Mouse (Mus musculus): ENCODE data around the gene Snx6. TPM values are rescaled to one million over a fixed set of nuclear protein-coding genes. Genes with fewer than 3 reads are reported as not detected.

The Snx6 gene
- polyA plus RNA-seq (2012; fragmentation: generic; extraction: Trizol): 26.2 TPM

GRCm38 (mm10) chr12:54795153-54795998 is at the start of gene Snx6:
Gene Snx6 (minus strand): TSS chr12:54795703.
- Histone ChIP-seq H3K79me2 (ENCODE audit: control insufficient read depth, insufficient read depth) (peaks cover 30% of the 10 kb centered on the region), H3K36me3 (ENCODE audit: control insufficient read depth, insufficient read depth) (no peaks in the 10 kb centered on the region), H3K4me2 (ENCODE audit: low read depth) (peak within 1 kb of the TSS; percentile 84), H3ac (ENCODE audit: control insufficient read depth, insufficient read length) (peak within 1 kb of the TSS; percentile 92), H3K27me3 (ENCODE audit: control insufficient read depth, insufficient read depth, insufficient read length) (no peaks in the 10 kb centered on the region), H3K4me3 (peak within 1 kb of the TSS; percentile 74)
- TF ChIP-seq USF1 (IDR thresholded peaks at IDR 0.05; ENCODE audit: low read depth) (no peak), MAX (IDR thresholded peaks at IDR 0.05; ENCODE audit: low read depth) (no peak), POLR2A (IDR thresholded peaks at IDR 0.05; ENCODE audit: insufficient read length, low read depth) (peak; percentile 97), POLR2AphosphoS2 (IDR thresholded peaks at IDR 0.05; ENCODE audit: insufficient read length, low read depth) (peak; percentile 75), CEBPB (IDR thresholded peaks at IDR 0.05; ENCODE audit: insufficient read depth, poor library complexity, severe bottlenecking) (no peak)

- no peak overlapping the region for H3ac ChIP-seq (ENCODE audit: control insufficient read depth, insufficient read length)
- no peak for TF ChIP-seq CEBPB (IDR thresholded peaks at IDR 0.05; ENCODE audit: insufficient read depth, poor library complexity, severe bottlenecking)
- TF ChIP-seq E2F4 (IDR thresholded peaks at IDR 0.05; ENCODE audit: insufficient read depth): no peak
- no peak for TF ChIP-seq TCF3 (IDR thresholded peaks at IDR 0.05; ENCODE audit: insufficient read length, low read depth)
- TF ChIP-seq POLR2AphosphoS2 (IDR thresholded peaks at IDR 0.05; ENCODE audit: insufficient read length, low read depth): no peak
- TF ChIP-seq SRF (IDR thresholded peaks at IDR 0.05; ENCODE audit: control insufficient read depth, insufficient read length, low read depth): no peak
- no peak for TF ChIP-seq TCF12 (IDR thresholded peaks at IDR 0.05; ENCODE audit: insufficient read depth, poor library complexity, severe bottlenecking)
- TF ChIP-seq USF1 (IDR thresholded peaks at IDR 0.05; ENCODE audit: low read depth): no peak
- TF ChIP-seq MYOD1 (IDR thresholded peaks at IDR 0.05; ENCODE audit: control insufficient read depth in 1 of 3, insufficient read length in 2 of 3, low read depth in 2 of 3): no peak
Measured at GRCm38 (mm10) chr12:54844415-54844814, 48.9 kb upstream of the Snx6 start.

GRCm38 (mm10) chr12:54841576-54841975 is 46.1 kb upstream of the Snx6 start:
- H3K79me2 ChIP-seq (ENCODE audit: control insufficient read depth, insufficient read depth): no peaks in the 10 kb centered on the region
- H3K27me3 ChIP-seq (ENCODE audit: control insufficient read depth, insufficient read depth, insufficient read length): no peaks in the 10 kb centered on the region
- H3K4me3 ChIP-seq: no peak overlapping the region
- no peak overlapping the region for H3ac ChIP-seq (ENCODE audit: control insufficient read depth, insufficient read length)
- TF ChIP-seq E2F4 (IDR thresholded peaks at IDR 0.05; ENCODE audit: insufficient read depth): no peak
- no peak for TF ChIP-seq POLR2A (IDR thresholded peaks at IDR 0.05; ENCODE audit: insufficient read length, low read depth)
- TF ChIP-seq USF1 (IDR thresholded peaks at IDR 0.05; ENCODE audit: low read depth): no peak
- TF ChIP-seq MAX (IDR thresholded peaks at IDR 0.05; ENCODE audit: low read depth): no peak
- H3K36me3 ChIP-seq (ENCODE audit: control insufficient read depth, insufficient read depth): no peaks in the 10 kb centered on the region
- H3K4me2 ChIP-seq (ENCODE audit: low read depth): no peak overlapping the region

More at GRCm38 (mm10) chr12:54844415-54844814, 48.9 kb upstream of the Snx6 start:
- no peak overlapping the region for H3K4me3 ChIP-seq
- no peak overlapping the region for H3K4me2 ChIP-seq (ENCODE audit: low read depth)
- H3K79me2 ChIP-seq (ENCODE audit: control insufficient read depth, insufficient read depth): no peaks in the 10 kb centered on the region
- H3K36me3 ChIP-seq (ENCODE audit: control insufficient read depth, insufficient read depth): no peaks in the 10 kb centered on the region
- no peaks in the 10 kb centered on the region for H3K27me3 ChIP-seq (ENCODE audit: control insufficient read depth, insufficient read depth, insufficient read length)

GRCm38 (mm10) chr12:54839815-54840214 is 44.3 kb upstream of the Snx6 start:
- Histone ChIP-seq H3K36me3 (ENCODE audit: control insufficient read depth, insufficient read depth) (no peaks in the 10 kb centered on the region), H3K27me3 (ENCODE audit: control insufficient read depth, insufficient read depth, insufficient read length) (no peaks in the 10 kb centered on the region), H3K79me2 (ENCODE audit: control insufficient read depth, insufficient read depth) (no peaks in the 10 kb centered on the region), H3K4me3 (no peak overlapping the region), H3K4me2 (ENCODE audit: low read depth) (no peak overlapping the region), H3ac (ENCODE audit: control insufficient read depth, insufficient read length) (no peak overlapping the region)
- TF ChIP-seq USF1 (IDR thresholded peaks at IDR 0.05; ENCODE audit: low read depth) (peak; percentile 76), TCF12 (IDR thresholded peaks at IDR 0.05; ENCODE audit: insufficient read depth, poor library complexity, severe bottlenecking) (no peak)

GRCm38 (mm10) chr12:54838931-54839330 is 43.4 kb upstream of the Snx6 start:
- TF ChIP-seq MYOG (IDR thresholded peaks at IDR 0.05; ENCODE audit: control insufficient read depth in 1 of 3, insufficient read depth in 1 of 3, insufficient read length in 2 of 3, low read depth in 2 of 3): no peak
- TF ChIP-seq SRF (IDR thresholded peaks at IDR 0.05; ENCODE audit: control insufficient read depth, insufficient read length, low read depth): no peak
- no peak for TF ChIP-seq MYOD1 (IDR thresholded peaks at IDR 0.05; ENCODE audit: control insufficient read depth in 1 of 3, insufficient read length in 2 of 3, low read depth in 2 of 3)
- TF ChIP-seq TCF3 (IDR thresholded peaks at IDR 0.05; ENCODE audit: insufficient read length, low read depth): no peak
- no peak for TF ChIP-seq E2F4 (IDR thresholded peaks at IDR 0.05; ENCODE audit: insufficient read depth)
- Histone ChIP-seq H3ac (ENCODE audit: control insufficient read depth, insufficient read length) (no peak overlapping the region), H3K4me3 (no peak overlapping the region)

More at GRCm38 (mm10) chr12:54838931-54839330, 43.4 kb upstream of the Snx6 start:
- Histone ChIP-seq H3K27me3 (ENCODE audit: control insufficient read depth, insufficient read depth, insufficient read length) (no peaks in the 10 kb centered on the region), H3K36me3 (ENCODE audit: control insufficient read depth, insufficient read depth) (no peaks in the 10 kb centered on the region), H3K4me2 (ENCODE audit: low read depth) (no peak overlapping the region), H3K79me2 (ENCODE audit: control insufficient read depth, insufficient read depth) (no peaks in the 10 kb centered on the region)
